Mouse (Mus musculus): ENCODE measurements around the gene Jam2. TPM values are rescaled to one million over a fixed set of nuclear protein-coding genes. Genes with fewer than 3 reads are reported as not detected.

Jam2 gene
- polyA plus RNA-seq, 1 experiment: 26.8 TPM

GRCm38 (mm10) chr16:84774761-84775231 lies 873 bp downstream of the Jam2 start:
- H3K27ac ChIP-seq (replicated peaks; ENCODE audit: low read depth, low read length): peak overlapping the region; percentile 73
- peak overlapping the region; percentile 69 for H3K4me3 ChIP-seq (ENCODE audit: insufficient read depth, low read depth, low read length)
- H3K4me1 ChIP-seq (ENCODE audit: control insufficient read depth, insufficient read depth, insufficient read length, low read length): no peaks in the 10 kb centered on the region

GRCm38 (mm10) chr16:84775356-84775755 lies 1.4 kb downstream of the Jam2 start:
- Histone ChIP-seq H3K27ac (replicated peaks; ENCODE audit: low read depth, low read length) (peak overlapping the region; percentile 73), H3K4me3 (ENCODE audit: insufficient read depth, low read depth, low read length) (peak overlapping the region; percentile 69), H3K4me1 (ENCODE audit: control insufficient read depth, insufficient read depth, insufficient read length, low read length) (no peaks in the 10 kb centered on the region)

GRCm38 (mm10) chr16:84776089-84776784 lies 2.3 kb downstream of the Jam2 start:
- Histone ChIP-seq H3K27ac (replicated peaks; ENCODE audit: low read depth, low read length) (peak overlapping the region; percentile 73), H3K4me3 (ENCODE audit: insufficient read depth, low read depth, low read length) (peak overlapping the region; percentile 69), H3K4me1 (ENCODE audit: control insufficient read depth, insufficient read depth, insufficient read length, low read length) (peaks cover 2% of the 10 kb centered on the region; the same call in 1 of the 2 replicates)

GRCm38 (mm10) chr16:84778431-84778830 lies 4.5 kb downstream of the Jam2 start:
- H3K27ac ChIP-seq (replicated peaks; ENCODE audit: low read depth, low read length): 0 out of 2 replicates have a peak overlapping the region, but pooled peaks have one; percentile 18
- peaks cover 4% of the 10 kb centered on the region; the same call in 1 of the 2 replicates for H3K4me1 ChIP-seq (ENCODE audit: control insufficient read depth, insufficient read depth, insufficient read length, low read length)
- H3K4me3 ChIP-seq (ENCODE audit: insufficient read depth, low read depth, low read length): no peak overlapping the region

- H3K4me1 ChIP-seq (ENCODE audit: control insufficient read depth, insufficient read depth, insufficient read length, low read length): peaks cover 4% of the 10 kb centered on the region; the same call in 1 of the 2 replicates
- H3K27ac ChIP-seq (replicated peaks; ENCODE audit: low read depth, low read length): 0 out of 2 replicates have a peak overlapping the region, but pooled peaks have one; percentile 18
These were observed 5.1 kb downstream of the Jam2 start for GRCm38 (mm10) chr16:84778861-84779630.

GRCm38 (mm10) chr16:84779718-84780117 lies 5.8 kb downstream of the Jam2 start:
- peak overlapping the region; percentile 55 for H3K27ac ChIP-seq (replicated peaks; ENCODE audit: low read depth, low read length)
- H3K4me1 ChIP-seq (ENCODE audit: control insufficient read depth, insufficient read depth, insufficient read length, low read length): peaks cover 4% of the 10 kb centered on the region
- H3K4me3 ChIP-seq (ENCODE audit: insufficient read depth, low read depth, low read length): no peak overlapping the region

More at GRCm38 (mm10) chr16:84778861-84779630, 5.1 kb downstream of the Jam2 start:
- H3K4me3 ChIP-seq (ENCODE audit: insufficient read depth, low read depth, low read length): no peak overlapping the region

- Histone ChIP-seq H3K27ac (replicated peaks; ENCODE audit: low read depth, low read length) (peak overlapping the region; percentile 31; the same call in 1 of the 2 replicates), H3K4me1 (ENCODE audit: control insufficient read depth, insufficient read depth, insufficient read length, low read length) (peaks cover 7% of the 10 kb centered on the region), H3K4me3 (ENCODE audit: insufficient read depth, low read depth, low read length) (no peak overlapping the region)
These were observed 9.4 kb downstream of the Jam2 start for GRCm38 (mm10) chr16:84783279-84783678.

- Histone ChIP-seq H3K4me3 (ENCODE audit: insufficient read depth, low read depth, low read length) (no peak overlapping the region), H3K27ac (replicated peaks; ENCODE audit: low read depth, low read length) (peak overlapping the region; percentile 58), H3K4me1 (ENCODE audit: control insufficient read depth, insufficient read depth, insufficient read length, low read length) (peaks cover 7% of the 10 kb centered on the region)
These were observed 11.0 kb downstream of the Jam2 start for GRCm38 (mm10) chr16:84784966-84785365.

- Histone ChIP-seq H3K27ac (replicated peaks; ENCODE audit: low read depth, low read length) (peak overlapping the region; percentile 52; the same call in 1 of the 2 replicates), H3K4me3 (ENCODE audit: insufficient read depth, low read depth, low read length) (no peak overlapping the region), H3K4me1 (ENCODE audit: control insufficient read depth, insufficient read depth, insufficient read length, low read length) (peaks cover 4% of the 10 kb centered on the region; the same call in 1 of the 2 replicates)
These were observed 16.8 kb downstream of the Jam2 start for GRCm38 (mm10) chr16:84790595-84791165.

GRCm38 (mm10) chr16:84793401-84793800 lies 19.5 kb downstream of the Jam2 start:
- peaks cover 6% of the 10 kb centered on the region for H3K4me1 ChIP-seq (ENCODE audit: control insufficient read depth, insufficient read depth, insufficient read length, low read length)
- no peak overlapping the region for H3K4me3 ChIP-seq (ENCODE audit: insufficient read depth, low read depth, low read length)
- H3K27ac ChIP-seq (replicated peaks; ENCODE audit: low read depth, low read length): no peak overlapping the region

GRCm38 (mm10) chr16:84795337-84795736 lies 21.4 kb downstream of the Jam2 start:
- Histone ChIP-seq H3K4me3 (ENCODE audit: insufficient read depth, low read depth, low read length) (no peak overlapping the region), H3K4me1 (ENCODE audit: control insufficient read depth, insufficient read depth, insufficient read length, low read length) (peaks cover 13% of the 10 kb centered on the region), H3K27ac (replicated peaks; ENCODE audit: low read depth, low read length) (no peak overlapping the region; the same call in 1 of the 2 replicates)

- H3K4me3 ChIP-seq (ENCODE audit: insufficient read depth, low read depth, low read length): no peak overlapping the region
- peak overlapping the region; percentile 58 for H3K27ac ChIP-seq (replicated peaks; ENCODE audit: low read depth, low read length)
- H3K4me1 ChIP-seq (ENCODE audit: control insufficient read depth, insufficient read depth, insufficient read length, low read length): peaks cover 13% of the 10 kb centered on the region
These were observed 22.8 kb downstream of the Jam2 start for GRCm38 (mm10) chr16:84796678-84797077.

- no peak overlapping the region for H3K4me3 ChIP-seq (ENCODE audit: insufficient read depth, low read depth, low read length)
- 0 out of 2 replicates have a peak overlapping the region, but pooled peaks have one; percentile 30 for H3K27ac ChIP-seq (replicated peaks; ENCODE audit: low read depth, low read length)
- peaks cover 18% of the 10 kb centered on the region for H3K4me1 ChIP-seq (ENCODE audit: control insufficient read depth, insufficient read depth, insufficient read length, low read length)
These were observed 26.1 kb downstream of the Jam2 start for GRCm38 (mm10) chr16:84800038-84800437.

- Histone ChIP-seq H3K4me1 (ENCODE audit: control insufficient read depth, insufficient read depth, insufficient read length, low read length) (peaks cover 13% of the 10 kb centered on the region), H3K27ac (replicated peaks; ENCODE audit: low read depth, low read length) (peak overlapping the region; percentile 92), H3K4me3 (ENCODE audit: insufficient read depth, low read depth, low read length) (no peak overlapping the region)
These were observed 28.3 kb downstream of the Jam2 start for GRCm38 (mm10) chr16:84802217-84802616.

- Histone ChIP-seq H3K27ac (replicated peaks; ENCODE audit: low read depth, low read length) (peak overlapping the region; percentile 76), H3K4me3 (ENCODE audit: insufficient read depth, low read depth, low read length) (no peak overlapping the region), H3K4me1 (ENCODE audit: control insufficient read depth, insufficient read depth, insufficient read length, low read length) (peaks cover 12% of the 10 kb centered on the region; the same call in 1 of the 2 replicates)
These were observed 30.9 kb downstream of the Jam2 start for GRCm38 (mm10) chr16:84804866-84805265.
